Mouse (Mus musculus): ENCODE measurements at regions not wholly inside any gene's neighbourhood (a gene's known extent, or its start where the extent isn't known, plus 50 kb on each side); places are given as distances from the start of the nearest gene placed in this dataset.

DNA sequence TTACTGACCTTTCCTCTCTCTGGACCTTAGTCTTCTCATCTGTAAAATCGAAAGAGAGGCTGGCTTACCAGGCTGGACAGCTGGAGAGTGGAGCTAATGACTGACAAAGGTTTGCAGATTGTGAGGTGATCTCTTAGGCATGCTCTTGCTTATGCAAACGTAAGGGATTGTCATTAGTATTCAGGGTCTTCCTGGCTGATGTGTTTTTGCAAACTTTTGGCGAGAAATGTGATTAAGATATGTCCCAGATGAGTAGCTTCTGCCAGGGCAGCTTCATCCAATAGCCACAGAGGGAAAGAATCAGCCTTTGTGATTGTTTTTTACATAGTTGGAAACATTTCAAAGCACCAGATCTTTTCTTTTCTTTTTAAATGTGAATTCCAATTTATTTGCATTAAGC lies 95.1 kb downstream of the Gm12728 start:
- no peak for TF ChIP-seq EP300 (IDR thresholded peaks at IDR 0.05; ENCODE audit: low read depth)
- no peak for DNase-seq (ENCODE audit: low read depth in 3 of 3, low spot score in 3 of 3)
- H3K9ac ChIP-seq (replicated peaks): no peak overlapping the region

DNA sequence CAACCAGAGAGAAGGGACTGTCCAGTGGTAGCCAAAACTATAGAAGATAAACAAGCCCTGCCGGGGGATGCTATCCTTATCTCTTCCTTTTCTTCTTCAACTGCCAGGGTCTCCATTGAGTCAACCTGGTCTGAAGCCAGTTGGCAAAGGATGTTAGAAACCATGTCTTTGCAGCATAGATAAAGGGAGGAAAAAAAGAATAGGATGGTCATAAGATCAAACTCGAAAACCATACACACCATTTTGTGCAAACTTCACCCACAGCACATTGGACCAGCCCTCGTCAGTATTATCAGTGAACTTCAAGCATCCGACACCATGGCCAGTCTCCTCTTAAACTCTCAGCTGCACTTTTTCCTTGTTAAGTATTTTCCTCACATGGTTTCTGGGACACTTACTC lies 101.8 kb downstream of the Gm12728 start:
- Histone ChIP-seq H3K4me1 (replicated peaks; ENCODE audit: control insufficient read depth in 2 of 2, insufficient read depth in 2 of 2, low read length in 1 of 2) (no peaks in the 10 kb centered on the region), H3K4me2 (ENCODE audit: low read depth) (no peak overlapping the region), H3K9me3 (ENCODE audit: control insufficient read depth, low read length) (no peaks in the 10 kb centered on the region), H3K4me3 (ENCODE audit: insufficient read depth in 1 of 2, low read depth in 2 of 2, low read length in 2 of 2) (no peak overlapping the region), H3K27ac (no peak overlapping the region), H3K27me3 (ENCODE audit: control insufficient read depth, insufficient read depth, low read length) (no peaks in the 10 kb centered on the region), H3K36me3 (replicated peaks; ENCODE audit: control insufficient read depth, insufficient read depth, low read depth) (no peaks in the 10 kb centered on the region), H3K9ac (replicated peaks) (no peak overlapping the region)
- ATAC-seq (ENCODE audit: insufficient read depth) (no peak), DNase-seq (ENCODE audit: low read depth in 3 of 3, low spot score in 3 of 3) (no peak)
- WGBS (ENCODE audit: insufficient replicate concordance): 58% methylated on average over 4 of the region's 4 CpGs
- TF ChIP-seq EP300 (IDR thresholded peaks at IDR 0.05; ENCODE audit: low read depth) (no peak), CTCF (IDR thresholded peaks at IDR 0.05; ENCODE audit: low read depth) (no peak)

More for the DNA sequence above, 95.1 kb downstream of the Gm12728 start:
- Histone ChIP-seq H3K4me1 (replicated peaks; ENCODE audit: control insufficient read depth in 2 of 2, insufficient read depth in 2 of 2, low read length in 1 of 2) (no peaks in the 10 kb centered on the region), H3K27me3 (ENCODE audit: control insufficient read depth, insufficient read depth, low read length) (no peaks in the 10 kb centered on the region), H3K27ac (no peak overlapping the region), H3K36me3 (replicated peaks; ENCODE audit: control insufficient read depth, insufficient read depth, low read depth) (no peaks in the 10 kb centered on the region), H3K4me2 (ENCODE audit: low read depth) (no peak overlapping the region), H3K4me3 (ENCODE audit: insufficient read depth in 1 of 2, low read depth in 2 of 2, low read length in 2 of 2) (no peak overlapping the region), H3K9me3 (ENCODE audit: control insufficient read depth, low read length) (no peaks in the 10 kb centered on the region)
- 30% methylated on average over 3 of the region's 3 CpGs for WGBS (ENCODE audit: insufficient replicate concordance)
- no peak for ATAC-seq (ENCODE audit: insufficient read depth)

DNA sequence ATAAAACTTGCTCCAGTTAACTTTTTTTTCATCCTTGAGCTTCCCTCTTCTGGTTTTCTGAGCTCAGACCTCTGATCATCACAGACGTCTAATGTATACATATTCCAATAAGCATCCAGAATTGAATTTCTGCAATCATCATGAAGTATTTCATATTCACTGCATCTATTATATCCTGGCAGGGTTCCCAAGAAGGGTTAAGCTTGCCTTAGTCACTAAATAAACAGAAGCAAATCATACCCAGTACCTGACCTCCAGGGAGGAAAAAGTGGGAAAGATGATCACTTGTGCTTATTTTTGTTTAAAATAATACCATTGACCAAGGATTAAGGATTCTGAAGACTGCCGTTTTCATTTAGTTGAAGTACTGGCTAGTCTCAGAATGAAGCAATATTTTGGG lies 102.4 kb downstream of the Gm12728 start:
- Histone ChIP-seq H3K27ac (no peak overlapping the region), H3K9me3 (ENCODE audit: control insufficient read depth, low read length) (no peaks in the 10 kb centered on the region), H3K36me3 (replicated peaks; ENCODE audit: control insufficient read depth, insufficient read depth, low read depth) (no peaks in the 10 kb centered on the region), H3K27me3 (ENCODE audit: control insufficient read depth, insufficient read depth, low read length) (no peaks in the 10 kb centered on the region), H3K9ac (replicated peaks) (no peak overlapping the region), H3K4me1 (replicated peaks; ENCODE audit: control insufficient read depth in 2 of 2, insufficient read depth in 2 of 2, low read length in 1 of 2) (no peaks in the 10 kb centered on the region), H3K4me2 (ENCODE audit: low read depth) (no peak overlapping the region), H3K4me3 (ENCODE audit: insufficient read depth in 1 of 2, low read depth in 2 of 2, low read length in 2 of 2) (no peak overlapping the region)
- no peak for TF ChIP-seq CTCF (IDR thresholded peaks at IDR 0.05; ENCODE audit: low read depth)
- TF ChIP-seq EP300 (IDR thresholded peaks at IDR 0.05; ENCODE audit: low read depth): no peak
- 52% methylated on average over 2 of the region's 2 CpGs for WGBS (ENCODE audit: insufficient replicate concordance)
- DNase-seq (ENCODE audit: low read depth in 3 of 3, low spot score in 3 of 3) (no peak), ATAC-seq (ENCODE audit: insufficient read depth) (no peak)

GRCm38 (mm10) chr4:105895116-105895515 lies 105.4 kb downstream of the Gm12728 start:
- 27% methylated on average over 2 of the region's 2 CpGs for WGBS (ENCODE audit: insufficient replicate concordance)
- Histone ChIP-seq H3K4me1 (replicated peaks; ENCODE audit: control insufficient read depth in 2 of 2, insufficient read depth in 2 of 2, low read length in 1 of 2) (no peaks in the 10 kb centered on the region), H3K4me2 (ENCODE audit: low read depth) (no peak overlapping the region), H3K4me3 (ENCODE audit: insufficient read depth in 1 of 2, low read depth in 2 of 2, low read length in 2 of 2) (no peak overlapping the region), H3K36me3 (replicated peaks; ENCODE audit: control insufficient read depth, insufficient read depth, low read depth) (no peaks in the 10 kb centered on the region), H3K27me3 (ENCODE audit: control insufficient read depth, insufficient read depth, low read length) (no peaks in the 10 kb centered on the region), H3K9me3 (ENCODE audit: control insufficient read depth, low read length) (no peaks in the 10 kb centered on the region), H3K9ac (replicated peaks) (no peak overlapping the region), H3K27ac (no peak overlapping the region)
- ATAC-seq (ENCODE audit: insufficient read depth) (no peak), DNase-seq (ENCODE audit: low read depth in 3 of 3, low spot score in 3 of 3) (no peak)
- TF ChIP-seq CTCF (IDR thresholded peaks at IDR 0.05; ENCODE audit: low read depth): no peak
- TF ChIP-seq EP300 (IDR thresholded peaks at IDR 0.05; ENCODE audit: low read depth): no peak

DNA sequence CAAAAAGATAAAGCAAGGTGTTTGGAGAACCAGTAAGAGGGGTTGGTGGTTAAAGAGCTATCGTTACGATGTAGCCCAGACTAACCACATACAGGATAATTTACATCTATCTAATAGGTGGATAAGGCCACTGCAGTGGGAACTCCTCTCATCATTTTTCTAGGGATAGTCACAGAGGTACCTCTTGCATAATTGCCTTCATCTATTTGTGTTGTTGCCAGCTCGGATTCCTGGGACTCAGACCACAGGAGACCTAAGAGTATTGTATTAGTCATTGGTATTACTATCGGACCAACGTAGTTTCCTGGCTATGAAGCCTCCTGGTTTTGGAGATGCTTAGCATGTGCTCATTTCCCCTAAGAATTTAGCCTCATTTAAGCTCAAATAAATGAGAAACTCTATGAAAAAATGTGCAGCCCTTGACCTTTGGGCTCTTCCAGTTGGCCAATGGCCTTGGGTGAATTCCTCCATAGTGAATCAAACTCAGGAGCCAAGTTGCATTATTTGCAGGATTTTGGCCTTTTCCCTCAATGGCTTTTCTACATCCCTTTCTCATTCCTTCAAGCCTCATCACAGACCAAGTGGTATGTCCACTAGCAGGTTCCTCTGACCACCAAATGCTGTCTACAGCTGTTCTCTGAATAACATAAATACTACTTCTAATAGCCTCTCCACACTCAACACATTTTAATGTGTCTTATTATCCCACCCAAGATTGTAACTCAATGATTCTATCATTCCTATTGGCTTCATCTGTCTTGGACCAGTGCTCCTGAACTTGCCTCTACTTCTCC lies 108.6 kb downstream of the Gm12728 start:
- Histone ChIP-seq H3K27me3 (ENCODE audit: control insufficient read depth, insufficient read depth, low read length) (no peaks in the 10 kb centered on the region), H3K4me1 (replicated peaks; ENCODE audit: control insufficient read depth in 2 of 2, insufficient read depth in 2 of 2, low read length in 1 of 2) (no peaks in the 10 kb centered on the region), H3K9me3 (ENCODE audit: control insufficient read depth, low read length) (no peaks in the 10 kb centered on the region), H3K4me3 (ENCODE audit: insufficient read depth in 1 of 2, low read depth in 2 of 2, low read length in 2 of 2) (no peak overlapping the region), H3K9ac (replicated peaks) (no peak overlapping the region), H3K27ac (no peak overlapping the region), H3K4me2 (ENCODE audit: low read depth) (no peak overlapping the region), H3K36me3 (replicated peaks; ENCODE audit: control insufficient read depth, insufficient read depth, low read depth) (no peaks in the 10 kb centered on the region)
- TF ChIP-seq CTCF (IDR thresholded peaks at IDR 0.05; ENCODE audit: low read depth) (no peak), EP300 (IDR thresholded peaks at IDR 0.05; ENCODE audit: low read depth) (no peak)
- DNase-seq (ENCODE audit: low read depth in 3 of 3, low spot score in 3 of 3) (no peak), ATAC-seq (ENCODE audit: insufficient read depth) (no peak)
- 71% methylated on average over 5 of the region's 5 CpGs for WGBS (ENCODE audit: insufficient replicate concordance)

All from liver, embryonic 14.5 days (tissue).